Mouse (Mus musculus) forebrain, embryonic 11.5 days (tissue): ENCODE results near the gene Prss23. TPM values are rescaled to one million over a fixed set of nuclear protein-coding genes. Genes with fewer than 3 reads are reported as not detected.

Experiments
- ATAC-seq: fragments of 200-750 bp; cut with Nextera tagmentation; replicated peaks from 2 replicates; pipeline ENCODE4 v1.8.0; 2017; ENCODE audit warnings: moderate TSS enrichment; ENCODE audit not compliant: low FRiP score
- DNase-seq: peaks from one replicate; pipeline ENCODE4 v3.0.0-alpha.2; 2017; ENCODE audit warnings: low spot score
- H3K27ac ChIP-seq: fragments of 300-500 bp; sonication (generic); 2 replicates; pipeline ENCODE4 v1.5.1; 2014; ENCODE audit warnings: low read depth, low read length
- H3K27me3 ChIP-seq: fragments of 300-500 bp; sonication (generic); 2 replicates; pipeline ENCODE4 v1.6.1; 2014; ENCODE audit warnings: mild to moderate bottlenecking, low read length, mixed read lengths; ENCODE audit not compliant: control insufficient read depth, insufficient read depth
- H3K36me3 ChIP-seq: fragments of 300-500 bp; sonication (generic); 2 replicates; pipeline ENCODE4 v1.6.1; 2014; ENCODE audit warnings: mild to moderate bottlenecking, low read length, moderate library complexity, mixed read lengths; ENCODE audit not compliant: control insufficient read depth, insufficient read depth
- H3K4me1 ChIP-seq: fragments of 300-500 bp; sonication (generic); replicated peaks from 2 replicates; pipeline ENCODE4 v1.6.1; 2014; ENCODE audit warnings: low read length, mixed read lengths; ENCODE audit not compliant: control insufficient read depth, insufficient read depth
- H3K4me2 ChIP-seq: fragments of 300-500 bp; sonication (generic); 2 replicates; pipeline ENCODE4 v1.6.1; 2014; ENCODE audit warnings: low read depth, mild to moderate bottlenecking, low read length, moderate library complexity, mixed read lengths; ENCODE audit not compliant: severe bottlenecking
- H3K4me3 ChIP-seq: fragments of 300-500 bp; sonication (generic); 2 replicates; pipeline ENCODE4 v1.5.1; 2014; ENCODE audit warnings: low read depth, low read length
- H3K9ac ChIP-seq: fragments of 300-500 bp; sonication (generic); 2 replicates; pipeline ENCODE4 v1.6.1; 2014; ENCODE audit warnings: low read length
- H3K9me3 ChIP-seq: fragments of 300-500 bp; sonication (generic); 2 replicates; pipeline ENCODE4 v1.6.1; 2016; ENCODE audit warnings: low read length, mixed read lengths; ENCODE audit not compliant: control insufficient read depth
- WGBS: fragments of 180-500 bp; shearing (Covaris S2); extraction: QIAGEN DNeasy Blood & Tissue Kit; methylation state at CpG from one replicate; pipeline ENCODE4 v1.1.7; 2014; 5-methylcytosine and 5-hydroxymethylcytosine counted together
- polyA plus RNA-seq: library from polyadenylated mRNA; unstranded; fragments of >200 nt; fragmentation: Nextera tagmentation; extraction: Ambion mirVana; gene quantifications from 2 replicates; pipeline ENCODE4 v1.2.1, GENCODE M21; 2014

The Prss23 gene
- polyA plus RNA-seq, 1 experiment from 2014 or later = 31.7 TPM

DNA sequence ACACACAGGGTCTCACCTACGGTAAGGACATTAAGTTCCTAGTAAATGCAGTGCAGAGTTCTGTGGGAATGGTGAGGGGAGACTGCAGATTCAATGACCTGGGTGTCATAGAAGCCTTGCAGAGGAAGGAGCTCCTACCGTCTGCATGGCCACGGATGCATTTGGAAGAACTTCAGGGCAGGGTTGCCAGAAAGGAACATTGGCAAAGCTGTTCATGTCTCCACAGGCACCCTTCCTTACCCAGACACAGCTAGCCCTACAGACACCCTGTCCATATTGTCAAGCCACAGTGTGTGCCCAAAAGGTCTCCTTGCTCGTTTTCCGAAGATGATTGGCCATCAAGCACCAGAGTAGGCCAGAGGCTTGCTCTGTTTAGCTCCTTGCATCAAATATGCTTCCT, 30.1 kb upstream of the Prss23 start:
- Histone ChIP-seq H3K4me2 (no peak overlapping the region), H3K4me3 (no peak overlapping the region), H3K27ac (no peak overlapping the region), H3K4me1 (no peaks in the 10 kb centered on the region; the same call in 1 of the 2 replicates), H3K36me3 (no peaks in the 10 kb centered on the region), H3K9ac (no peak overlapping the region), H3K27me3 (no peaks in the 10 kb centered on the region), H3K9me3 (no peaks in the 10 kb centered on the region)
- DNase-seq (no peak), ATAC-seq (no peak)
- WGBS = 90% methylated on average over 5 of the region's 5 CpGs

DNA sequence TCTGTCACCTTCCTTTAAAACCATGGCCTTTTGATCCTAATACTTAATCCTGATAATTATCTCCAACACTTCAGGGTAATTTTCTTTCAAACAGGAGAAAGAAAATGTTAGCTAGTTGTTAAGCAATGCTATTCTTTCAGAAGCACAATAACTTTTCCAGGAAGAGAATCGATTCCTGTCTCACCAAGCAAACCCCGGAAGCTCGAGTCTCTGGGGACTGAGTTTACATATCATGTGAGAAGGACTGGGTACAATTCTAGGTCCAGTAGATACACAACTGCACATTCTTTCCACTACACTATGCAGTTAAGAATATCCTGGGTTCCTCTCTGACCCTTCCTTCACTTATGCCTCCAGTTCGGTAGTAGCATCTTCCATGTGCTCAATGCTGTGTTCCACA, 29.7 kb upstream of the Prss23 start:
- Histone ChIP-seq H3K9me3 (no peaks in the 10 kb centered on the region), H3K27me3 (no peaks in the 10 kb centered on the region), H3K27ac (no peak overlapping the region), H3K4me1 (no peaks in the 10 kb centered on the region; the same call in 1 of the 2 replicates), H3K36me3 (no peaks in the 10 kb centered on the region), H3K9ac (no peak overlapping the region), H3K4me3 (no peak overlapping the region), H3K4me2 (no peak overlapping the region)
- 74% methylated on average over 4 of the region's 4 CpGs for WGBS
- ATAC-seq = no peak
- DNase-seq = no peak

DNA sequence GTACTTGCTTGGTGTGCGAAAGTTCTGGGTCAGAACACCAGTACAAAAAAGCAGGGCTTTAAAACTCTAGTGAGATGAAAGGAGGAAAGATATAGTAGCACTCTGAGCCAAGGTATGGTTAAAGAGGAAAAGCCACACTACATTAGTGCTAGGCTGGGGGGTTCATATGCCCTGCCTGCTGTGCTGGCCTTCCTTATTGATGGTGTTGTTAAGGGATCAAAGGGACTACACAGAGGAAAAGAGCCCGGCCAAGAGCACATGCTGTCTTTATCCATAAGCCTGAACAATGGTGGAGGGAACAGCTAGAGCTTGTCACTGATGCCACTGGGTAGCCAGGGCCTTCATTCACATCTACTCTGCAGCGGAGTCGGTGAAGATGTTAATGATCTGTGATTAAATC, 28.2 kb upstream of the Prss23 start:
- H3K27ac ChIP-seq = no peak overlapping the region
- no peaks in the 10 kb centered on the region for H3K36me3 ChIP-seq
- no peaks in the 10 kb centered on the region; the same call in 1 of the 2 replicates for H3K4me1 ChIP-seq
- DNase-seq (no peak), ATAC-seq (peak; percentile 61)
- H3K27me3 ChIP-seq = no peaks in the 10 kb centered on the region
- H3K9me3 ChIP-seq = no peaks in the 10 kb centered on the region
- no peak overlapping the region for H3K9ac ChIP-seq
- H3K4me2 ChIP-seq = no peak overlapping the region
- no peak overlapping the region for H3K4me3 ChIP-seq
- WGBS = 49% methylated on average over 4 of the region's 4 CpGs

DNA sequence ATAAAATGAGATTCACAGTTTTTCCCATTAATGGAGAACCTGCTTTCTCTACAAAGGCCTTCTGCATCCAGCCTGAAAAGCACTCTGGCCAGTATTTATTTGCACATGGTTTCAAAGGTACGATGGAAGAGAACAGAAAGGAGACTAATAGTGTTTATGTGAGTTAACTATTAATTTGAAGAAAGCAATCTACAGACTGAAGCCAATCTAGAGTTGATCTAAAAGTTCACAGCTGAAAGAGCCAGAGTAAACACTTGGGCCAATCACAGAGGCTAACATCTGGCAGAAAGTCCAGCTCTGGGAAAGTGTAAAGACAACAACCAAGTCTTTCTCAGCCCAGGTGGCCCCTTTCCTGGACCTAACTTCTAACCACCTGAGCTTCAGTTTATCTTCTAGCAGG, 27.1 kb upstream of the Prss23 start:
- ATAC-seq (no peak), DNase-seq (no peak)
- H3K4me1 ChIP-seq = no peaks in the 10 kb centered on the region; the same call in 1 of the 2 replicates
- H3K27ac ChIP-seq = no peak overlapping the region
- H3K36me3 ChIP-seq = no peaks in the 10 kb centered on the region
- H3K9ac ChIP-seq = no peak overlapping the region
- no peaks in the 10 kb centered on the region for H3K9me3 ChIP-seq
- H3K4me2 ChIP-seq = no peak overlapping the region
- 82% methylated on average over 1 of the region's 1 CpGs for WGBS
- no peaks in the 10 kb centered on the region for H3K27me3 ChIP-seq
- H3K4me3 ChIP-seq = no peak overlapping the region

DNA sequence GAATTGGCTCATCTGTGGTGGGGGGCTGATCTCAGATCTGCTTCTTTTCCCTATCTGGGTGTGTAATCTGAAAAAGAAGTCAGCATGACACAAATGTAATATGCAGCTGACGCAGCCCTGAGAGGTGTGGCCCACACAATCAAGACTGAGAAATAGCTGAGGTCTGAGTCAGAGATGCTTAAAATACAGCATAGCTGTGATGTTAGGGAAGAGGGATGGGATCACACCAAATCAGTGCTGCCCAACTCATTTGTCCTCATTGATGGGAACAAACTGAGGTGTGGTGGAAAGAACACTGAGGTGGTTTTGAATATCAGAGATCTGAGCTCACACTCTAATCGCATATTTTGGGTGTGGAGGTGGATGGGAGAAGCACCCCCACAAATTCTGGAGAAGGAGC, 14.0 kb upstream of the Prss23 start:
- H3K4me2 ChIP-seq = no peak overlapping the region
- H3K9me3 ChIP-seq = no peaks in the 10 kb centered on the region
- no peak overlapping the region for H3K4me3 ChIP-seq
- no peak overlapping the region for H3K9ac ChIP-seq
- WGBS = 92% methylated on average over 2 of the region's 2 CpGs
- DNase-seq (no peak), ATAC-seq (no peak)
- no peaks in the 10 kb centered on the region for H3K4me1 ChIP-seq
- no peak overlapping the region for H3K27ac ChIP-seq
- no peaks in the 10 kb centered on the region for H3K27me3 ChIP-seq
- no peaks in the 10 kb centered on the region for H3K36me3 ChIP-seq

DNA sequence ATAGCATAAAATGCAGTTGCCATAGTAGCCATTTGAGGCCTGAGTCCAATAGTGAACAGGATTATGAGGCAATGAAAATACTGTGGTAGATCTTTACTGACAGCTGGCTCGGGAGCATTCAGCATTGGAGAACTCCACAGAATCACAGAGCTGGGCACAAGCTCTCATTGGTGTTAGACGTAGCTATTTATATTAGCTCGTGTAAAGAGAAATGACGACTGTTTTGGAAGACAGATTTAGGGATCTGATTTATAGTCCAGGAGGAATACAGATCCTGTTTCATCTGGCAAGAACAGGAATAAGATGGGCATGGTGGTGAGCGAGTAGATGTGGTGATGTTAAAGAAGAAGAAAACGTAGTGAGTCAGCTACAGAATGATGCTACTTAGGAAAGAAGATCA, 12.4 kb upstream of the Prss23 start:
- ATAC-seq (no peak), DNase-seq (no peak)
- H3K27me3 ChIP-seq = no peaks in the 10 kb centered on the region
- no peak overlapping the region for H3K9ac ChIP-seq
- H3K4me2 ChIP-seq = no peak overlapping the region
- H3K36me3 ChIP-seq = no peaks in the 10 kb centered on the region
- no peak overlapping the region for H3K4me3 ChIP-seq
- H3K9me3 ChIP-seq = no peaks in the 10 kb centered on the region
- no peak overlapping the region for H3K27ac ChIP-seq
- WGBS = 89% methylated on average over 6 of the region's 6 CpGs
- H3K4me1 ChIP-seq = no peaks in the 10 kb centered on the region

DNA sequence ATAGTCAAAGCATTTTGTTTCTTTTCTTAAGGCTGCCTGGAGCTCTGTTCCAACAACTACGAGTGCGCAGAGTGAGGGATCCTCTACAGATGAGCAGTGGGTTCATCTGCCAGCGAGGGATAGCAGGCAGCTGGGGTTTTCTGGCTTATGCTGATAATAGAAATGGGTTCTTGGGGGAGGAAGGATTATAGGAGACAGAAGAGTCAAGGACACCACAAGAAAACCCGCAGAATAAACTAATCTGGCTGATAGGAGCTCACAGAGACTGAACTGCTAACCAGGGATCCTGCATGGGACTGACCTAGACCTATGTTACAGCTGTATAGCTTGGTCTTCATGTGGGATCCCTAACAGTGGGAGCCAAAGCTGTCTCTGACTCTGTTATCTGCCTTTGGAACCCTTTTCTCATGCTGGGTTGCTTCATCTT, 456 bp upstream of the Prss23 start:
- WGBS = 80% methylated on average over 4 of the region's 4 CpGs

DNA sequence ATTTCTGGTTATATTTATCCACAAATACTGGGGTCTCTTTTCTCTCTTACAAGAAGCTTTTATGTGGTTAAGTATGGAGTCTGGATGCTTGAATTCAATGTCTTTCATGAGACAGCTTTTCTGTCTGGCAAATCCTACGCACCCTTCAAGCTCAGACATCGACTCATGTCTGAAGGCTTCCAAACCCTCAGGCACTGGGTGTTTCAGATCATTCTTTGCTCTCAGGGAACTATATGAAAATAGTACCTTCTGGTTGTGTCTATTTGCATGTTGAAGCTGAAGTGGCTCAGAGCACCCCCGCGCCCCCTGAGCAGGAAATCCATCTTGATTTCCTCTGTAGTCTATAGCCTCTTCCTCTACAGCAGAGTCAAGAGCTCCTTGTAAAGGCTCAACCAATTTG, 3.2 kb downstream of the Prss23 start:
- Histone ChIP-seq H3K4me2 (no peak overlapping the region), H3K27me3 (no peaks in the 10 kb centered on the region), H3K4me3 (no peak overlapping the region), H3K4me1 (no peaks in the 10 kb centered on the region), H3K9ac (no peak overlapping the region), H3K27ac (no peak overlapping the region), H3K36me3 (no peaks in the 10 kb centered on the region), H3K9me3 (peaks cover 2% of the 10 kb centered on the region; the same call in 1 of the 2 replicates)
- DNase-seq (no peak), ATAC-seq (no peak)
- WGBS = 91% methylated on average over 4 of the region's 4 CpGs

More for the DNA sequence above, 456 bp upstream of the Prss23 start:
- Histone ChIP-seq H3K9ac (no peak overlapping the region), H3K4me2 (no peak overlapping the region), H3K36me3 (no peaks in the 10 kb centered on the region), H3K27me3 (no peaks in the 10 kb centered on the region), H3K27ac (no peak overlapping the region), H3K4me3 (no peak overlapping the region), H3K4me1 (no peaks in the 10 kb centered on the region), H3K9me3 (no peaks in the 10 kb centered on the region)
- ATAC-seq (no peak), DNase-seq (no peak)

DNA sequence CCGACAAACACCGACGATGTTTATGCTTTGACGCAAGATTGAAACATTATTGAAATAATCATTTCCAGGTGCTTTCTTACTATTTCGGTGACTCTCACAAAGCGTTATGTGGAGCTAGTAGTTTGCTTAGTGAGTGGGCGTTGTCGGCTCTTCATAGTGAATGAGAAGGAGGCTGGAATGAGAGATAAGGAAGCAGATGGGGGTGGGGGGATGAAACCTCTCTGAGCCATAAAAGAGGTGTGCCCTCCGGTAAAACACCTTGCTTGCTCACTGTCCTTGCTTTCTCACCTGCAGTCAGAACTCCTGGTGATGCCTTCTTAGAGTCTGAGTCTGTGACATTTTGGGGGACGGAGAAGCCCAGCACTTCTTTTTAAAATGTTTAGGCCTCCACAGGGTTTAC, 4.8 kb downstream of the Prss23 start:
- Histone ChIP-seq H3K9ac (no peak overlapping the region), H3K27ac (no peak overlapping the region), H3K4me1 (no peaks in the 10 kb centered on the region; the same call in 1 of the 2 replicates), H3K27me3 (no peaks in the 10 kb centered on the region), H3K4me3 (no peak overlapping the region), H3K36me3 (no peaks in the 10 kb centered on the region), H3K4me2 (no peak overlapping the region), H3K9me3 (peaks cover 2% of the 10 kb centered on the region; the same call in 1 of the 2 replicates)
- ATAC-seq (no peak), DNase-seq (no peak)
- WGBS = 85% methylated on average over 10 of the region's 10 CpGs
